8 mouse cellular contexts compared by ENCODE assay signal in the genomic region with DNA sequence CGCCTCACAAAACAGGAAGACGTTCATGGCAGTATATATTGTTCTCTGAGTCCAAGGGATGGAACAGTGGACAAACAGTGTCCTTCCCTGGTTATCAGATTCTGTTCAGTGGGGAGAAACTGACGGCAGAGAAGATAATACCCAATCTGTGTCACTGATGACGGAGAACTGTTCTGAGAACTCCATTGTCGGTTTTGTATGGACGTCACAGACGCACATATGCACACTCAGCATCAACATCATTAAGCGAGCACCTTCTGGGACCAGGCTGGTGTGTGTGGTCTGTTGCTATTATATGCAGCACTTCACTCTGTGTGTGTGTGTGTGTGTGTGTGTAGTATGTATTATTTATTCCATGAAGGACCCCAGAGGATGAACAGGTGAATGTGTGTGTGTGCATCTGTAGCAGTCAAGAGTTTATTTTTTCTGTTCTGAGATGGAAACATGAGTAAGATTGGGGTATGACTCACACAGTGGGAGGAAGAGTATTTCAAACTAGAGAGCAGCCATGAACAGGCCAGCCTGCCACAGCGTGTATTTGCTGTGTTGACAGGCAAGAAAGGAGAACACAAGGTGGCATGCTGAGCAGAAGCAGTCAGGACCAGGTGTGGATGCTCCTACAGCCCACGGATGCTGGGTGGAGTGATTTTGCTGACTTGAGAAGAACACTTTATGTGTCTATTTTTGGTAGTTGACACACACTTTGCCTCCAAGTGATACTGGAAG. TPM values are rescaled to one million over a fixed set of nuclear protein-coding genes. Genes with fewer than 3 reads are reported as not detected.
A peak's percentile ranks its signal among the peaks of the same experiment; 100 is the strongest.
DNase-seq lines count a peak whose midpoint lies in the region; ATAC-seq and TF ChIP-seq lines count a peak whose summit lies in the region.

No protein-coding gene starts in this region.

- intact Hi-C loops in heart, postnatal 10 days (cut with DNase I), result loop anchor here (5.0 kb wide), 1 partner anchor 47 kb away; no protein-coding TSS in a partner anchor

- no peaks in the 10 kb centered on the region for H3K9me3 ChIP-seq in heart, embryonic 14.5 days (ENCODE audit: control insufficient read depth, low read length)
- no peaks in the 10 kb centered on the region for H3K9me3 ChIP-seq in embryonic facial prominence, embryonic 10.5 days
- H3K9me3 ChIP-seq in kidney, postnatal 0 days (replicated peaks; ENCODE audit: low read length), result no peaks in the 10 kb centered on the region
- H3K9me3 ChIP-seq in neural tube, embryonic 14.5 days (ENCODE audit: control insufficient read depth, low read length), result no peaks in the 10 kb centered on the region

- 46% methylated on average over 10 of the region's 10 CpGs for WGBS in heart, embryonic 14.5 days
- 68% methylated on average over 10 of the region's 10 CpGs for WGBS in embryonic facial prominence, embryonic 10.5 days
- 50% methylated on average over 10 of the region's 10 CpGs for WGBS in kidney, postnatal 0 days
- WGBS in neural tube, embryonic 14.5 days, result 46% methylated on average over 10 of the region's 10 CpGs

- H3ac ChIP-seq in C2C12 (ENCODE audit: control insufficient read depth, insufficient read length, low read depth), result peak overlapping the region; percentile 75

- H3K4me1 ChIP-seq in heart, embryonic 14.5 days (ENCODE audit: control insufficient read depth in 2 of 2, insufficient read depth in 2 of 2, low read length in 2 of 2), result peaks cover 11 to 17% of the 10 kb centered on the region in 2 experiments
- H3K4me1 ChIP-seq in embryonic facial prominence, embryonic 10.5 days, result peaks cover 24% of the 10 kb centered on the region
- peaks cover 12% of the 10 kb centered on the region; the same call in 1 of the 2 replicates for H3K4me1 ChIP-seq in kidney, postnatal 0 days (replicated peaks; ENCODE audit: insufficient read depth, low read length)
- H3K4me1 ChIP-seq in neural tube, embryonic 14.5 days (ENCODE audit: control insufficient read depth, insufficient read depth, low read length), result peaks cover 11% of the 10 kb centered on the region

- no peak for TF ChIP-seq CTCF in C2C12 (IDR thresholded peaks at IDR 0.05; ENCODE audit: control insufficient read depth, insufficient read depth, insufficient read length)
- no peak for TF ChIP-seq CTCF in kidney, postnatal 0 days (IDR thresholded peaks at IDR 0.05; ENCODE audit: low read depth)

- peak overlapping the region; percentile 64 to 83; a peak in 3 of 4 replicates for H3K4me3 ChIP-seq in heart, embryonic 14.5 days (ENCODE audit: control insufficient read depth in 1 of 2, insufficient read depth in 1 of 2, low read depth in 1 of 2, low read length in 2 of 2)
- H3K4me3 ChIP-seq in C2C12 (ENCODE audit: insufficient read depth, poor library complexity, severe bottlenecking), result peak overlapping the region; percentile 49
- H3K4me3 ChIP-seq in embryonic facial prominence, embryonic 10.5 days, result peak overlapping the region; percentile 81
- H3K4me3 ChIP-seq in kidney, postnatal 0 days (replicated peaks; ENCODE audit: low read depth, low read length), result peak overlapping the region; percentile 62
- peak overlapping the region; percentile 50 for H3K4me3 ChIP-seq in neural tube, embryonic 14.5 days (ENCODE audit: low read depth, low read length)

- no peaks in the 10 kb centered on the region for H3K36me3 ChIP-seq in heart, embryonic 14.5 days (ENCODE audit: control insufficient read depth, insufficient read depth, low read length)
- H3K36me3 ChIP-seq in C2C12 (ENCODE audit: control insufficient read depth, insufficient read depth), result no peaks in the 10 kb centered on the region
- no peaks in the 10 kb centered on the region for H3K36me3 ChIP-seq in embryonic facial prominence, embryonic 10.5 days (replicated peaks)
- H3K36me3 ChIP-seq in kidney, postnatal 0 days (ENCODE audit: insufficient read depth, low read length), result no peaks in the 10 kb centered on the region
- H3K36me3 ChIP-seq in neural tube, embryonic 14.5 days (ENCODE audit: control insufficient read depth, insufficient read depth, low read length), result no peaks in the 10 kb centered on the region

- no peak for ATAC-seq in heart, embryonic 14.5 days (ENCODE audit: insufficient number of reproducible peaks, insufficient read depth, low FRiP score, low read depth)
- no peak for ATAC-seq in kidney, postnatal 0 days (replicated peaks; ENCODE audit: low FRiP score, low read depth)
- ATAC-seq in neural tube, embryonic 14.5 days (ENCODE audit: low read depth), result 0 out of 2 replicates have a peak, but pooled peaks have one; percentile 19

- peak overlapping the region; percentile 89 for H3K4me2 ChIP-seq in heart, embryonic 14.5 days (ENCODE audit: low read length)
- H3K4me2 ChIP-seq in kidney, postnatal 0 days (ENCODE audit: low read length), result peak overlapping the region; percentile 76
- peak overlapping the region; percentile 57 for H3K4me2 ChIP-seq in neural tube, embryonic 14.5 days (ENCODE audit: low read depth, low read length)

- peaks cover 3% of the 10 kb centered on the region for H3K79me3 ChIP-seq in C2C12 (ENCODE audit: low read depth)

- DNase-seq in heart, postnatal 10 days, result no peak
- DNase-seq in embryonic facial prominence, embryonic 10.5 days (ENCODE audit: low spot score), result no peak
- DNase-seq in kidney, postnatal 0 days (ENCODE audit: low spot score), result no peak
- DNase-seq in layer of hippocampus, postnatal 14 days (ENCODE audit: low spot score in 2 of 2), result no peak
- DNase-seq in embryo, embryonic 10.5 days (ENCODE audit: low spot score), result no peak

- H3K79me2 ChIP-seq in C2C12 (ENCODE audit: control insufficient read depth, insufficient read depth), result peaks cover 18% of the 10 kb centered on the region

- H3K27me3 ChIP-seq in heart, embryonic 14.5 days (ENCODE audit: control insufficient read depth, insufficient read depth, low read length), result no peaks in the 10 kb centered on the region
- no peaks in the 10 kb centered on the region for H3K27me3 ChIP-seq in C2C12 (ENCODE audit: control insufficient read depth, insufficient read depth, insufficient read length)
- H3K27me3 ChIP-seq in embryonic facial prominence, embryonic 10.5 days (replicated peaks; ENCODE audit: low read depth, poor library complexity, severe bottlenecking), result no peaks in the 10 kb centered on the region
- no peaks in the 10 kb centered on the region for H3K27me3 ChIP-seq in kidney, postnatal 0 days (ENCODE audit: insufficient read depth, low read length)
- no peaks in the 10 kb centered on the region for H3K27me3 ChIP-seq in neural tube, embryonic 14.5 days (ENCODE audit: control insufficient read depth, insufficient read depth, low read length)

- peak overlapping the region; percentile 84 to 88 for H3K27ac ChIP-seq in heart, embryonic 14.5 days (replicated peaks in 1 of 2; ENCODE audit: control insufficient read depth in 1 of 2, insufficient read depth in 1 of 2, low read depth in 2 of 2, low read length in 2 of 2)
- peak overlapping the region; percentile 93 for H3K27ac ChIP-seq in embryonic facial prominence, embryonic 10.5 days (replicated peaks)
- H3K27ac ChIP-seq in kidney, postnatal 0 days, result peak overlapping the region; percentile 83
- peak overlapping the region; percentile 61 for H3K27ac ChIP-seq in neural tube, embryonic 14.5 days (ENCODE audit: low read depth, low read length)

- peak overlapping the region; percentile 86 for H3K9ac ChIP-seq in heart, embryonic 14.5 days (ENCODE audit: low read length)
- H3K9ac ChIP-seq in kidney, postnatal 0 days (ENCODE audit: low read depth, low read length), result peak overlapping the region; percentile 70
- H3K9ac ChIP-seq in neural tube, embryonic 14.5 days (replicated peaks; ENCODE audit: low read depth, low read length), result peak overlapping the region; percentile 63

TF ChIP-seq in C2C12, 6 proteins besides CTCF, POLR2A, EP300 and RAD21:
- TF ChIP-seq USF1 (IDR thresholded peaks at IDR 0.05; ENCODE audit: low read depth), result no peak
- no peak for TF ChIP-seq FOSL1 (IDR thresholded peaks at IDR 0.05; ENCODE audit: insufficient read depth, low read length, poor library complexity, severe bottlenecking)
- no peak for TF ChIP-seq MAX (IDR thresholded peaks at IDR 0.05)
- TF ChIP-seq CEBPB (IDR thresholded peaks at IDR 0.05; ENCODE audit: low read depth), result no peak
- TF ChIP-seq MYOG (IDR thresholded peaks at IDR 0.05; ENCODE audit: control insufficient read depth, extremely low read depth, insufficient read length), result no peak
- TF ChIP-seq MYOD1 (IDR thresholded peaks at IDR 0.05; ENCODE audit: control insufficient read depth, insufficient read length, low read depth), result no peak
TF ChIP-seq in C2C12: peak in this region for 0.

RNA-seq across cellular contexts. Expression of a gene that starts 1.0 kb away (rescaled TPM):
- polyA plus RNA-seq in heart, embryonic 14.5 days (2014; fragmentation: Nextera tagmentation; extraction: Ambion mirVana), result 1.8 and 2.1 TPM in 2 replicates
- under 1 TPM in 1 of 2 experiments, not detected in 1; 0.12 TPM for total RNA-seq in heart, postnatal 10 days (2021)
- polyA plus RNA-seq in C2C12 (2012; fragmentation: generic; extraction: Trizol), result 0.08 TPM
- polyA plus RNA-seq in embryonic facial prominence, embryonic 10.5 days (2016; fragmentation: Nextera tagmentation; extraction: Ambion mirVana), result 0.38 and 0.69 TPM in 2 replicates
- polyA plus RNA-seq in kidney, postnatal 0 days (2015; fragmentation: Nextera tagmentation; extraction: Ambion mirVana), result 0.13 TPM in 2 replicates
- polyA plus RNA-seq in neural tube, embryonic 14.5 days (2014; fragmentation: Nextera tagmentation; extraction: Ambion mirVana), result 0.22 and 0.43 TPM in 2 replicates
- under 1 TPM; 0.37 to 0.52 TPM for total RNA-seq in layer of hippocampus, postnatal 14 days (2021)

RNA-seq across cellular contexts. Expression of a gene that starts 1.1 kb away (rescaled TPM):
- polyA plus RNA-seq in heart, embryonic 14.5 days (2014; fragmentation: Nextera tagmentation; extraction: Ambion mirVana), result 333 and 351 TPM in 2 replicates
- 100 to 1,000 TPM; 203 to 204 TPM for total RNA-seq in heart, postnatal 10 days (2021)
- polyA plus RNA-seq in C2C12 (2012; fragmentation: generic; extraction: Trizol), result 323 TPM
- polyA plus RNA-seq in embryonic facial prominence, embryonic 10.5 days (2016; fragmentation: Nextera tagmentation; extraction: Ambion mirVana), result 496 and 508 TPM in 2 replicates
- 419 and 424 TPM in 2 replicates for polyA plus RNA-seq in kidney, postnatal 0 days (2015; fragmentation: Nextera tagmentation; extraction: Ambion mirVana)
- 380 and 397 TPM in 2 replicates for polyA plus RNA-seq in neural tube, embryonic 14.5 days (2014; fragmentation: Nextera tagmentation; extraction: Ambion mirVana)
- 100 to 1,000 TPM; 240 to 248 TPM for total RNA-seq in layer of hippocampus, postnatal 14 days (2021)
